Mouse (Mus musculus) C2C12 (cell line): Measurements from ENCODE around the gene Clnk. TPM values are rescaled to one million over a fixed set of nuclear protein-coding genes. Genes with fewer than 3 reads are reported as not detected.

Experiments
- H3K27me3 ChIP-seq: one replicate; pipeline ENCODE4 v1.6.1; 2011; ENCODE audit not compliant: control insufficient read depth, insufficient read depth, insufficient read length
- H3K36me3 ChIP-seq: one replicate; pipeline ENCODE4 v1.6.1; 2011; ENCODE audit not compliant: control insufficient read depth, insufficient read depth
- H3K4me3 ChIP-seq: one replicate; pipeline ENCODE4 v1.5.1; 2011; ENCODE audit warnings: mild to moderate bottlenecking, control low read depth; ENCODE audit not compliant: poor library complexity, insufficient read depth, severe bottlenecking
- H3K79me2 ChIP-seq: one replicate; pipeline ENCODE4 v1.6.1; 2011; ENCODE audit not compliant: control insufficient read depth, insufficient read depth
- H3K79me3 ChIP-seq: one replicate; pipeline ENCODE4 v1.6.1; 2011; ENCODE audit warnings: low read depth, control low read depth
- H3ac ChIP-seq: one replicate; pipeline ENCODE3; 2011; ENCODE audit warnings: low read depth; ENCODE audit not compliant: control insufficient read depth, insufficient read length
- CEBPB ChIP-seq: IDR thresholded peaks from one replicate; pipeline ENCODE4 v1.6.1; 2011; ENCODE audit warnings: low read depth, mild to moderate bottlenecking, control low read depth, moderate library complexity
- CTCF ChIP-seq: IDR thresholded peaks from one replicate; pipeline ENCODE4 v1.5.1; 2011; ENCODE audit not compliant: control insufficient read depth, insufficient read depth, insufficient read length
- FOSL1 ChIP-seq: IDR thresholded peaks from one replicate; pipeline ENCODE4 v1.8.0; 2011; ENCODE audit warnings: mild to moderate bottlenecking, low read length; ENCODE audit not compliant: poor library complexity, insufficient read depth, severe bottlenecking
- MAX ChIP-seq: IDR thresholded peaks from one replicate; pipeline ENCODE4 v1.6.1; 2011; ENCODE audit warnings: mild to moderate bottlenecking, control low read depth
- MYOD1 ChIP-seq: IDR thresholded peaks from one replicate; pipeline ENCODE4 v1.6.1; 2011; ENCODE audit warnings: low read depth; ENCODE audit not compliant: control insufficient read depth, insufficient read length
- MYOG ChIP-seq: IDR thresholded peaks from one replicate; pipeline ENCODE4 v1.6.1; 2011; ENCODE audit not compliant: control insufficient read depth, insufficient read length; ENCODE audit errors: extremely low read depth
- USF1 ChIP-seq: IDR thresholded peaks from one replicate; pipeline ENCODE4 v1.6.1; 2011; ENCODE audit warnings: low read depth, mild to moderate bottlenecking, control low read depth, moderate library complexity
- polyA plus RNA-seq: library from polyadenylated mRNA; unstranded; fragments of >200 nt; fragmentation: generic; extraction: Trizol; gene quantifications from one replicate; pipeline ENCODE4 v1.2.1, GENCODE M21; 2012; ENCODE audit warnings: missing spikeins

Gene Clnk
- polyA plus RNA-seq, 1 experiment, result not detected

DNA sequence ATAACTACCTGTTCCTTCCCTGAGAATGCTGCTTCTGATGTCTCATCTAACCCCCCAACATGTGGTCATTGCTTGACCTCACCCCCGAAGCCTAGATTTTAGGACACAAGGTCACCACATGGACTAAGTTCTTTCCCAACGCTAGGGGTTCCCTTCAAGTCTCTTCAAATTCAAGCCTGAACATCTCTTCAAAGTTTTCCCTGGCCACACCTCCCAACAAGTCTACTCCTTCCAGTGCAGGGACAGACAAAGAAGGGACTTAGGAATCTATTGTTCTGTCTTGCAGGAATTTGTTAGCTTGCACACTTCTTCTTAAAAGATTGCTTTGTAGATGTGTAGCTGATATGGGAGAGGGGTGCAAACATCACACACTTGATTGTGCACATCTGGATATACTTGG is 174.5 kb downstream of the Clnk start:
- Histone ChIP-seq H3K36me3 (no peaks in the 10 kb centered on the region), H3K79me2 (no peaks in the 10 kb centered on the region), H3K79me3 (no peaks in the 10 kb centered on the region), H3K27me3 (no peaks in the 10 kb centered on the region), H3ac (no peak overlapping the region), H3K4me3 (no peak overlapping the region)
- TF ChIP-seq CTCF (no peak), FOSL1 (no peak), MYOD1 (no peak), MYOG (no peak), MAX (no peak), CEBPB (no peak), USF1 (no peak)

DNA sequence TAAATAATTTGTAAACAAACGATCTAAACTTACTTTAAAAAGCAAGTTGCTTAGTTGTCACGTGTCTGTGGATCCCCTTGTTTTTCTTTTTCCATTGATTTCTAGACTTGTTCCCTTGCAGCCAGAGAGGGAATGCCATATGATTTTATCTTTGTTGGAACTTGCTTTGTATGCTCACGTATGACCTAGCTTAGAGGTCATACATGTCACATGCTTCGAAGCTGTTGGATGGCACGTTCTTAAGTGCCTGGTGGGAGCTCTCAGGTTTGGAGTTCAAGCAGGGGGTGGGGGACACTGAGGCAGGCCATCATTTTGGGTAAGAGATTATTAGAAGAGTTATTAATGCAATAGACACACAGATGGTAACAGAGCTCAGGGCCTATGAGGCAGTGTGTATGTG is 178.1 kb downstream of the Clnk start:
- no peaks in the 10 kb centered on the region for H3K36me3 ChIP-seq
- no peak overlapping the region for H3ac ChIP-seq
- no peaks in the 10 kb centered on the region for H3K27me3 ChIP-seq
- H3K79me2 ChIP-seq, result no peaks in the 10 kb centered on the region
- H3K79me3 ChIP-seq, result no peaks in the 10 kb centered on the region
- TF ChIP-seq FOSL1, result no peak
- TF ChIP-seq MYOG, result no peak
- no peak for TF ChIP-seq MYOD1
- TF ChIP-seq USF1, result no peak
- H3K4me3 ChIP-seq, result no peak overlapping the region

DNA sequence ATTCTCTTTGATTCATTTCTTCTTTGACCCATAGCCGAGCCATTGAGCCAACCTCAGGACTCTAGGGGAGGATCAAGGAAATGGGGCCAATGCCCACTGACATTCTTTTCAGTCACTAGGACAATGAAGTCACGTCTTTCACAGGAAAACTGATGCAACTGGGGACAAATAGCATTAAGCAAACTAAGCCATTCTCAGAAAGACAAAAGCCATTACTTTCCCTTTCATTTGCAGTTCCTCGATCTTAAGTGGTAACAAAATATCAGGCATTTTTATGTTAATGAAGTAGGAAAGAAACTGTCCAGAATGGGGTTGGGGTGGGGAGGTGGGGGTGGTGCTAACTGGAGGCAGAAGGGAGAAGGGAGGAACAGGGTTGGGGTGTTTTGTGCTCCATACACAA is 178.6 kb downstream of the Clnk start:
- TF ChIP-seq USF1 (no peak), FOSL1 (no peak)
- Histone ChIP-seq H3K79me3 (no peaks in the 10 kb centered on the region), H3K4me3 (no peak overlapping the region), H3K79me2 (no peaks in the 10 kb centered on the region), H3ac (no peak overlapping the region), H3K27me3 (no peaks in the 10 kb centered on the region), H3K36me3 (no peaks in the 10 kb centered on the region)

DNA sequence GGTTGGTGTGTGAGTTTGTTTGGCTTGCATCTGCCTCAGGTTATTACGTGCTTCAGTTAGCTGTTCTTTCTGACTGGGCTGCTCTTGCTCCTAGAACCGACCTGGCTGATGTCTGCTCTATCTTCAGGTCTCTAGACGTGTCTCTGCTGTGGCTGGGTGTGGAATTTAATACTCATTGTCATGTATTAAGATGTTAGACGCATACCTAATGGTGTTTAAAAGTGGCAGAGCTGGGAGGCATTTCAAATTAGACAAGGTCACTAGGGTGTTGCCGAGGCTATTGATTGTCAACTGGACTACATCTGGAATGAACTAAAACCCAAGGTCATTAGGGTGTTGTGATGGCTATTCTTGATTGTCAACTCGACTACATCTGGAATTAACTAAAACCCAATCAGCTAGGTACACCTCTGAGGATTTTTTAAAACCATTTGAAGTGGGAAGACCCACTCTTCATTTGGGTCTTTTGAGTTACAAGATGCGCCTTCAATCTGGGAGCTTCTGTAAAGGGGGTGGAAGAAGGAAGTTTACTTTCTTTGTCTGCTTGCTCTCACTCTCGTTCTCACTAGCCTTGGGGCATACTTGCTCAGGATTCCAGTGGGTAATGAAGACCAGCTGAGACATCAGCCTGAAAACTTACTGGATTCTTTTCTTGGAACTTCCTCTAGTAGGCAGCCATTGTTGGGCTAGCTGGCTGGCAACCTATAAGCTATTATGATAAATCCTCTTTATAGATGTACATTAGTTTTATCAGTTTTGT is 179.8 kb downstream of the Clnk start:
- no peak overlapping the region for H3K4me3 ChIP-seq
- no peak for TF ChIP-seq CTCF
- TF ChIP-seq MYOD1, result no peak
- TF ChIP-seq MAX, result no peak
- TF ChIP-seq CEBPB, result no peak
- TF ChIP-seq FOSL1, result no peak
- TF ChIP-seq USF1, result no peak
- TF ChIP-seq MYOG, result no peak
- no peaks in the 10 kb centered on the region for H3K79me3 ChIP-seq
- no peaks in the 10 kb centered on the region for H3K79me2 ChIP-seq
- no peaks in the 10 kb centered on the region for H3K27me3 ChIP-seq
- no peaks in the 10 kb centered on the region for H3K36me3 ChIP-seq
- no peak overlapping the region for H3ac ChIP-seq

DNA sequence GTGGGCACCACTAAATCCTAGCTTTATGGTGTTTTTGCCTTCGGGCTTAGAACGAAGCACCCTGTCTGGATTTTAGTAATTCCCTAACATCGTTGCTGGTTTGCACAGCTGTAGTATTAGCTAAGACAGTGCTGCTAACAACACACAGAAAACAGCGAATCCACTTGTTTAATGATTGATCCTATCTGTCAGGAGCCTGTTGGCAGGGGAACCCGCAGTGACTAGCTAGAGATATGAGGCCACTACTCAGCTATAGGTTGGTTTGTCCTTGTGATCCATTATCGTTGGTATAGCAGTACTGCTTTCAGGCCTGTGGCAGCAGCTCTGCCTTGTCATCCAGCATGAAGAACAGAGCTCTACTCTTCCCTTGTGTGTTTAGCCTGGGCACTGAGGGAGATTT is 183.8 kb downstream of the Clnk start:
- H3K79me3 ChIP-seq, result no peaks in the 10 kb centered on the region
- no peak for TF ChIP-seq MYOD1
- no peak for TF ChIP-seq CTCF
- TF ChIP-seq MAX, result no peak
- no peak overlapping the region for H3ac ChIP-seq
- no peaks in the 10 kb centered on the region for H3K79me2 ChIP-seq
- H3K36me3 ChIP-seq, result no peaks in the 10 kb centered on the region
- H3K27me3 ChIP-seq, result peaks cover 6% of the 10 kb centered on the region
- no peak overlapping the region for H3K4me3 ChIP-seq

DNA sequence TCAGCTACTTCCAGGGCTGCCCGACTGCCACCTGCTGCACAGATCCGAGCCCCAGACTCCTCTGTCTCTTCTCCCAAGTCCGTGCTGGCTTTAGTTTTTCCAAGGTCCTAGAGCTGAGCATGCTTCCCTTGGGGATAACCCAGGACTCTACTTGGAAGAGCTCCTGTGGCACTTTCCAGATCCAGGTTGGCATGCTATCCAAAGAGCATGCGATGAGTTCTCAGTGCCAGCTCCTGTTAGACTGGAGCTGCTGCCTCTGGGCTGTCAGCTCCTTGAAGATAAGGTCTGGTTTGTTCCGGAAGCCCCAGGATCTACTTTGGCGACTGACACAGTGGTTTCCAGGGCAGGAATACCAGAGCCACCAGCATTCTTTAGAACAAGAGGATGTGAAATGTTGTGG is 187.4 kb downstream of the Clnk start:
- Histone ChIP-seq H3K79me2 (no peaks in the 10 kb centered on the region), H3K36me3 (no peaks in the 10 kb centered on the region), H3ac (no peak overlapping the region)

More for the DNA sequence above, 187.4 kb downstream of the Clnk start:
- no peak for TF ChIP-seq CEBPB
- TF ChIP-seq MAX, result no peak
- no peak for TF ChIP-seq FOSL1
- no peak for TF ChIP-seq MYOD1
- no peak for TF ChIP-seq CTCF
- no peak for TF ChIP-seq MYOG
- no peak for TF ChIP-seq USF1
- Histone ChIP-seq H3K79me3 (no peaks in the 10 kb centered on the region), H3K4me3 (no peak overlapping the region), H3K27me3 (peaks cover 6% of the 10 kb centered on the region)
